Mouse (Mus musculus): ENCODE results near the gene Chp2.
A peak's percentile ranks its signal among the peaks of the same experiment; 100 is the strongest.
"Not testable (repeated sequence)": the region's sequence is repeated elsewhere in the genome, so short reads cannot be mapped to it uniquely, and the experiment has no call there.

Gene Chp2

GRCm38 (mm10) chr7:122242260-122242659 is 23.0 kb downstream of the Chp2 start:
- peak; percentile 70 for DNase-seq (ENCODE audit: low read depth, low spot score)

GRCm38 (mm10) chr7:122242744-122243143 is 23.4 kb downstream of the Chp2 start:
- DNase-seq (ENCODE audit: low read depth, low spot score): not testable (repeated sequence)

GRCm38 (mm10) chr7:122244166-122244565 is 24.9 kb downstream of the Chp2 start:
- DNase-seq (ENCODE audit: low read depth, low spot score): no peak

- no peak for DNase-seq (ENCODE audit: low read depth, low spot score)
Measured at GRCm38 (mm10) chr7:122244584-122244983, 25.3 kb downstream of the Chp2 start.

GRCm38 (mm10) chr7:122245976-122246375 is 26.7 kb downstream of the Chp2 start:
- no peak for DNase-seq (ENCODE audit: low read depth, low spot score)

- DNase-seq (ENCODE audit: low read depth, low spot score): no peak
Measured at GRCm38 (mm10) chr7:122247254-122247864, 28.1 kb downstream of the Chp2 start.

GRCm38 (mm10) chr7:122249321-122249821 is 30.1 kb downstream of the Chp2 start:
- no peak for DNase-seq (ENCODE audit: low read depth, low spot score)

GRCm38 (mm10) chr7:122251197-122252011 is 32.1 kb downstream of the Chp2 start:
- peak; percentile 86 for DNase-seq (ENCODE audit: low read depth, low spot score)

GRCm38 (mm10) chr7:122256722-122257121 is 37.4 kb downstream of the Chp2 start:
- DNase-seq (ENCODE audit: low read depth, low spot score): peak; percentile 6

GRCm38 (mm10) chr7:122258521-122258920 is 39.2 kb downstream of the Chp2 start:
- DNase-seq (ENCODE audit: low read depth, low spot score): no peak

GRCm38 (mm10) chr7:122260055-122260602 is 40.8 kb downstream of the Chp2 start:
- DNase-seq (ENCODE audit: low read depth, low spot score): no peak

- DNase-seq (ENCODE audit: low read depth, low spot score): no peak
Measured at GRCm38 (mm10) chr7:122268983-122269486, 49.7 kb downstream of the Chp2 start.

GRCm38 (mm10) chr7:122272334-122272733 is 53.0 kb downstream of the Chp2 start:
- no peak for DNase-seq (ENCODE audit: low read depth, low spot score)
